Mouse (Mus musculus) layer of hippocampus, adult 18-20 months (tissue): ENCODE measurements around the gene Hmgn3. TPM values are rescaled to one million over a fixed set of nuclear protein-coding genes. Genes with fewer than 3 reads are reported as not detected.

ENCODE experiments used
- DNase-seq, 2 experiments: peaks; one replicate each; pipeline ENCODE4 v3.0.0; 2022; ENCODE audit warnings: low spot score in 2 of 2
- total RNA-seq, 2 experiments: library from RNA; stranded (reverse); gene quantifications; 2 replicates each; pipeline ENCODE4 v1.2.3; 2021

The Hmgn3 gene
- total RNA-seq, 2 experiments from 2014 or later, result 75.6 to 80.6 TPM

- no peak for DNase-seq
These were observed 44.8 kb downstream of the Hmgn3 start for GRCm38 (mm10) chr9:83101691-83102090.

GRCm38 (mm10) chr9:83100786-83101185 lies 45.7 kb downstream of the Hmgn3 start:
- no peak for DNase-seq

GRCm38 (mm10) chr9:83098652-83099307 lies 47.7 kb downstream of the Hmgn3 start:
- no peak for DNase-seq

- DNase-seq, result no peak
These were observed 48.7 kb downstream of the Hmgn3 start for GRCm38 (mm10) chr9:83097816-83098215.

- DNase-seq, result no peak
These were observed 51.7 kb downstream of the Hmgn3 start for GRCm38 (mm10) chr9:83094649-83095336.

GRCm38 (mm10) chr9:83083790-83084469 lies 62.6 kb downstream of the Hmgn3 start:
- DNase-seq, result no peak

GRCm38 (mm10) chr9:83083091-83083490 lies 63.4 kb downstream of the Hmgn3 start:
- DNase-seq, result no peak

GRCm38 (mm10) chr9:83082296-83082695 lies 64.2 kb downstream of the Hmgn3 start:
- DNase-seq, result no peak

GRCm38 (mm10) chr9:83079724-83080123 lies 66.8 kb downstream of the Hmgn3 start:
- no peak for DNase-seq

GRCm38 (mm10) chr9:83068246-83068645 lies 78.2 kb downstream of the Hmgn3 start:
- no peak for DNase-seq

- no peak for DNase-seq
These were observed 85.2 kb downstream of the Hmgn3 start for GRCm38 (mm10) chr9:83061289-83061688.

Other genes with a start within 250 kb of the Hmgn3 start
- gene Phip, start 171.2 kb downstream of the Hmgn3 start, total RNA-seq, result 10 to 100 TPM; 72.6 to 73.4 TPM